Mouse (Mus musculus) CH12.LX (cell line): ENCODE data around the gene Agxt.

Experiments
- CTCF ChIP-seq, 2 experiments: IDR thresholded peaks in 1 of 2; conservative IDR thresholded peaks in 1 of 2; 2 replicates each; pipeline ENCODE4 v1.5.1; 2011 to 2012; ENCODE audit warnings: low read depth in 2 of 2, low read length in 2 of 2, improper control_type of control experiment in 1 of 2, inconsistent platforms in 1 of 2, mild to moderate bottlenecking in 1 of 2, moderate library complexity in 1 of 2
- E2F4 ChIP-seq: IDR thresholded peaks from 2 replicates; pipeline ENCODE4 v1.6.1; 2011; ENCODE audit warnings: low read depth, low read length, improper control_type of control experiment; ENCODE audit not compliant: insufficient replicate concordance
- ETS1 ChIP-seq: conservative IDR thresholded peaks from 2 replicates; pipeline ENCODE4 v1.6.1; 2012; ENCODE audit warnings: low read depth, mild to moderate bottlenecking, inconsistent platforms, low read length, improper control_type of control experiment, moderate library complexity
- MAZ ChIP-seq: IDR thresholded peaks from 2 replicates; pipeline ENCODE4 v1.6.1; 2012; ENCODE audit warnings: low read depth, mild to moderate bottlenecking, inconsistent platforms, low read length, improper control_type of control experiment, moderate library complexity
- MXI1 ChIP-seq: IDR thresholded peaks from 2 replicates; pipeline ENCODE4 v1.6.1; 2011; ENCODE audit warnings: mild to moderate bottlenecking, low read depth, low read length, improper control_type of control experiment
- MYC ChIP-seq: IDR thresholded peaks from 2 replicates; pipeline ENCODE4 v1.6.1; 2011; ENCODE audit warnings: low read depth, mild to moderate bottlenecking, improper control_type of control experiment, low read length
- POLR2A ChIP-seq: IDR thresholded peaks from 2 replicates; pipeline ENCODE4 v1.6.1; 2011; ENCODE audit warnings: low read depth, mild to moderate bottlenecking, improper control_type of control experiment, low read length
- RAD21 ChIP-seq: IDR thresholded peaks from 2 replicates; pipeline ENCODE4 v1.6.1; 2011; ENCODE audit warnings: low read depth, mild to moderate bottlenecking, low read length, improper control_type of control experiment, moderate library complexity
- SIN3A ChIP-seq: IDR thresholded peaks from 2 replicates; pipeline ENCODE4 v1.6.1; 2012; ENCODE audit warnings: low read length, improper control_type of control experiment, inconsistent platforms
- TCF12 ChIP-seq: IDR thresholded peaks from 2 replicates; pipeline ENCODE4 v1.6.1; 2014; ENCODE audit warnings: low read depth, mild to moderate bottlenecking, inconsistent platforms, low read length, improper control_type of control experiment
- UBTF ChIP-seq: IDR thresholded peaks from 2 replicates; pipeline ENCODE4 v1.6.1; 2012; ENCODE audit warnings: low read depth, mild to moderate bottlenecking, inconsistent platforms, low read length, improper control_type of control experiment, moderate library complexity
- USF1 ChIP-seq: IDR thresholded peaks from 2 replicates; pipeline ENCODE4 v1.6.1; 2014; ENCODE audit warnings: low read depth, mild to moderate bottlenecking, inconsistent platforms, low read length, improper control_type of control experiment
- ZC3H11A ChIP-seq: IDR thresholded peaks from 2 replicates; pipeline ENCODE4 v1.6.1; 2012; ENCODE audit warnings: low read depth, mild to moderate bottlenecking, inconsistent platforms, low read length, improper control_type of control experiment

DNA sequence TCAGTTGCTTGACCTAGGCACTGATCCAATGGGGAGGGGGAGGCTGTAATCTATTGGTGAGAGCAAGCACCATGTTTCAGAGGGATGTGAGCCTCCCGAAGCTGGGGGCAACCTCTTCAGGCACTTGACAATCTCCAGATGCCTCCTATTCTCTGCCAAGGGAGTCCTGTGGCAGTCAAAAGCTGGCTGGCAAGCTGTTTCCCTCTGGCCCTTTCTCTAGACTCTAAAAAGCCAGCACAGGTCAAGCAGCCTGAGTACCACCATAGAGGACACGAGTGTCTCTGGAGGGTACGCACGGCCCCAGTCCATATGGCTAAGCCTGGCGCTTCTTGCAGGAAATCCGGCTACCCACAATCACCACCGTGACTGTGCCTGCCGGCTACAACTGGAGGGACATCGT lies 9.1 kb downstream of the Agxt start:
- no peak for TF ChIP-seq RAD21
- no peak for TF ChIP-seq SIN3A
- TF ChIP-seq TCF12: no peak
- TF ChIP-seq ETS1: no peak
- TF ChIP-seq CTCF (conservative IDR thresholded peaks at IDR 0.05 in 1 of 2, IDR thresholded peaks at IDR 0.05 in 1 of 2; ENCODE audit: low read depth in 2 of 2, low read length in 2 of 2): no peak
- no peak for TF ChIP-seq MAZ
- TF ChIP-seq POLR2A: no peak
- no peak for TF ChIP-seq USF1
- no peak for TF ChIP-seq MYC
- TF ChIP-seq UBTF: no peak
- TF ChIP-seq MXI1: no peak
- no peak for TF ChIP-seq E2F4
- TF ChIP-seq ZC3H11A: no peak
